In genomic region chr10:25036928-25037327, GRCm38 (mm10) we compare ENCODE assay signal across 15 mouse cellular contexts.
"Had no signal": no experiment of that assay in that cellular context is flagged by ENCODE, and none has a peak within 500 bp of the region (broad histone marks: within the 10 kb centered on the region; RNA-seq: fewer than 3 reads in every experiment).

No protein-coding gene starts in this region.

- H3K27me3 ChIP-seq: liver, embryonic 13.5 days; neural tube, embryonic 12.5 days had no signal

- DNase-seq: kidney, adult 11 months; kidney, adult 9 months; kidney, postnatal 14 days; kidney, postnatal 4 days; liver, embryonic 13.5 days; lung, adult 2 months; midbrain, embryonic 14.5 days; thymus, adult 2 months; thymus, postnatal 14 days; thymus, postnatal 4 days had no signal

- H3K9me3 ChIP-seq: liver, embryonic 13.5 days; neural tube, embryonic 12.5 days had no signal

- H3K27ac ChIP-seq: left cerebral cortex, adult 2 months; liver, embryonic 13.5 days; macrophage; neural tube, embryonic 12.5 days; stomach, postnatal 0 days had no signal

- H3K4me2 ChIP-seq: liver, embryonic 13.5 days; midbrain, embryonic 11.5 days; neural tube, embryonic 12.5 days had no signal

- H3K4me3 ChIP-seq: left cerebral cortex, adult 2 months; liver, embryonic 13.5 days; neural tube, embryonic 12.5 days had no signal

- H3K9ac ChIP-seq: liver, embryonic 13.5 days; neural tube, embryonic 12.5 days had no signal

- H3K36me3 ChIP-seq: liver, embryonic 13.5 days; neural tube, embryonic 12.5 days had no signal

- H3K4me1 ChIP-seq: liver, embryonic 13.5 days; neural tube, embryonic 12.5 days had no signal
